Mouse (Mus musculus): ENCODE data around the gene Trappc1. TPM values are rescaled to one million over a fixed set of nuclear protein-coding genes. Genes with fewer than 3 reads are reported as not detected.
"Not testable (repeated sequence)": the region's sequence is repeated elsewhere in the genome, so short reads cannot be mapped to it uniquely, and the experiment has no call there.

The Trappc1 gene
- polyA plus RNA-seq, 1 experiment from 2014 or later, result 183 TPM

DNA sequence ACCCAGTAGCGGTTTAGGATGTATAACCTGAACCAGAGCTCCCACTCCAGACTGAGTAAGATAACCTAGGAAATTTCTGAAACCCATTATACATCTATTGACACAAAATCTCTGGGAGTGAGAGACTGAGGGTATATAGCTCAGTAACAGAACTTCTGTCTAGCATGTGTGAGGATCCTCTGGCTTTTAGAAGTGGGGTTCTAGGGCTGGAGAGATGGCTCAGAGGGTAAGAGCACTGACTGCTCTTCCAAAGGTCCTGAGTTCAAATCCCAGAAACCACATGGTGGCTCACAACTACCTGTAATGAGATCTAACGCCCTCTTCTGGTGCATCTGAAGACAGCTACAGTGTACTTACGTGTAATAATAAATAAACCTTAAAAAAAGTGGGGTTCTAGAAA lies 5.8 kb upstream of the Trappc1 start:
- not testable (repeated sequence) for H3K9me3 ChIP-seq; H3K9ac ChIP-seq; H3K27me3 ChIP-seq; H3K27ac ChIP-seq (replicated peaks); ATAC-seq (ENCODE audit: low FRiP score, low read depth); H3K4me2 ChIP-seq; H3K4me3 ChIP-seq
- H3K4me1 ChIP-seq (replicated peaks), result peaks cover 15% of the 10 kb centered on the region
- peaks cover 29% of the 10 kb centered on the region for H3K36me3 ChIP-seq
- 87% methylated on average over 3 of the region's 3 CpGs for WGBS

DNA sequence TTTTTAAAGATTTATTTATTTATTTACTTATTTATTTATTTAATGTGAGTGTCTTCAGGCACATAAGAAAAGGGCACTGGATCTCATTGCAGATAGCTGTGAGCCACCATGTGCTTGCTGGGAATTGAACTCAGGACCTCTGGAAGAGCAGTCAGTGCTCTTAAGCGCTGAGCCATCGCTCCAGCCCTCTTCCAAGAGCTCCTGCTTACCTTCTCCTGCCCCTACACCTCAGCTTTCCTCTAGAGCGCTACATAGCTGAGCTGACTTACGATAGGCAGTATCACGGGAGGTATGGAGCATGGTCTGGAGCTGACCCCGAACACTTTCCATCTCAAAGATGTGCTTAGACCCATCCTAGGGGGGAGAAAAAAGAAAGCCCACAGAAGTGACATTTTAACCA lies 2.2 kb upstream of the Trappc1 start:
- H3K36me3 ChIP-seq, result peaks cover 16% of the 10 kb centered on the region
- H3K9me3 ChIP-seq, result no peaks in the 10 kb centered on the region
- H3K4me2 ChIP-seq, result peak overlapping the region; percentile 84
- no peak for ATAC-seq (ENCODE audit: low FRiP score, low read depth)
- H3K27ac ChIP-seq (replicated peaks), result 0 out of 2 replicates have a peak overlapping the region, but pooled peaks have one; percentile 10
- peak overlapping the region; percentile 78; the same call in 1 of the 2 replicates for H3K9ac ChIP-seq
- no peaks in the 10 kb centered on the region for H3K27me3 ChIP-seq
- H3K4me1 ChIP-seq (replicated peaks), result peaks cover 42% of the 10 kb centered on the region
- WGBS, result 83% methylated on average over 6 of the region's 6 CpGs
- peak overlapping the region; percentile 56; the same call in 1 of the 2 replicates for H3K4me3 ChIP-seq

DNA sequence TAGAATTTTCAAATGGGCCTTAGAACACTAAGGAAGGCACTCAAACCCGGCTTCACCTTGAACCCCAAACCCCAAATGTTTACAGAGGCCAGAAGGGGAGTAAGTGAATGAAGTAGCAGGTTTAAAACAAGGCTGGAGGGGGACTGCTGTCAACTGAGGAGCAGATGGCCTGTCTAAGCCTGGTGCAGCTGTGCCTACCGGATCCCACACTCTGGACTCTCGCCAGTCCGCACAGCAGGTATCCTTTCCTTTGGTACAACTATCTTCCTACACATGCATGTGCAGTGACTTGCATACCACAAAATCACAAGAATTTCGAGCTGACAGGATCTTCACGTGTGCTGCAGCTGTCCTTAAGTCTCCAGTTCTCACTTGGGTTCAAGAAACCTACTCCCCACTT lies 1.8 kb upstream of the Trappc1 start:
- peaks cover 16% of the 10 kb centered on the region for H3K36me3 ChIP-seq

DNA sequence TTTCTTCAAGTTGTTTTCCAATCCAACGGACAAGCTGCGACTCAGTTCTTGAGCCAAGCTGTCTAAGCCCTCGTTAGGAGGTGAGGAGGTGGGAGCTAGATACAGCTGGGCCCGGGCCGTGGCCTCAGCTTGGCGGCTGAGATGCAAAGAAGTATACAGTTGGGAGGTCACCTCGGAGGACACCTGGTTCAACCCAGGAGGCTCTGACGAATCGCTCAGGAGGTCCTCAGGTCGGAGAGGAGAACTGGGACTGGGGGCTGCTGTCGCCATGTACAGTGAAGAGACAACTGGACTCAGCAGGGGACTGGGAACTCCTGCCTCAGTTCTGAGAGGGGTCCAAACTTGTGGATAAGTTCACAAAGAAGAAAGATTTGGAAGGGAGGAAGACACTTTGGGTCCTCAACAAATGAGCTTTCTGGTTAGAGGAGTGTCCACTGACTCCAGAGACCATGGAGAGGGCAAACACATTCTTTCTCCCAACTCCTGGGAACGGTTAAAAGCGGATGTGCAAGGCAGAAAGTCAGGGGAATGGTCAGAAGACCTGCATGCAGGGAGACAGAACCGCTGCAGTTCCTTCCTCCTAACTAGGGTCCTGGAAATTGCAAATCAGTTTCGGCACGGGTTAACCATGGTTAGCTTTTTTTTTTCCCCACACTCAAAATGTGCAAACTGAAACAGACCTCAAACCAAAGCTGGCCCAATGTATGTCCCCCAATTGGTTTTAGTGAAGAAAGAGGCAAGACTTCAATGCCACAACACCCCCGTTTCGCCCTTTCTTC lies 898 bp upstream of the Trappc1 start:
- H3K27ac ChIP-seq (replicated peaks), result peak overlapping the region; percentile 84
- ATAC-seq (ENCODE audit: low FRiP score, low read depth), result no peak
- no peaks in the 10 kb centered on the region for H3K9me3 ChIP-seq
- peaks cover 7% of the 10 kb centered on the region; the same call in 1 of the 2 replicates for H3K27me3 ChIP-seq
- peak overlapping the region; percentile 84 for H3K4me2 ChIP-seq
- H3K4me3 ChIP-seq, result peak overlapping the region; percentile 56
- peak overlapping the region; percentile 78 for H3K9ac ChIP-seq
- H3K4me1 ChIP-seq (replicated peaks), result peaks cover 51% of the 10 kb centered on the region
- peaks cover 11% of the 10 kb centered on the region for H3K36me3 ChIP-seq
- 24% methylated on average over 18 of the region's 18 CpGs for WGBS

More for the DNA sequence above, 1.8 kb upstream of the Trappc1 start:
- peaks cover 47% of the 10 kb centered on the region for H3K4me1 ChIP-seq (replicated peaks)
- peak overlapping the region; percentile 56 for H3K4me3 ChIP-seq
- 0 out of 2 replicates have a peak overlapping the region, but pooled peaks have one; percentile 10 for H3K27ac ChIP-seq (replicated peaks)
- H3K4me2 ChIP-seq, result peak overlapping the region; percentile 84
- peak overlapping the region; percentile 78 for H3K9ac ChIP-seq
- peaks cover 1% of the 10 kb centered on the region; the same call in 1 of the 2 replicates for H3K27me3 ChIP-seq
- no peaks in the 10 kb centered on the region for H3K9me3 ChIP-seq
- 60% methylated on average over 6 of the region's 6 CpGs for WGBS
- ATAC-seq (ENCODE audit: low FRiP score, low read depth), result no peak

DNA sequence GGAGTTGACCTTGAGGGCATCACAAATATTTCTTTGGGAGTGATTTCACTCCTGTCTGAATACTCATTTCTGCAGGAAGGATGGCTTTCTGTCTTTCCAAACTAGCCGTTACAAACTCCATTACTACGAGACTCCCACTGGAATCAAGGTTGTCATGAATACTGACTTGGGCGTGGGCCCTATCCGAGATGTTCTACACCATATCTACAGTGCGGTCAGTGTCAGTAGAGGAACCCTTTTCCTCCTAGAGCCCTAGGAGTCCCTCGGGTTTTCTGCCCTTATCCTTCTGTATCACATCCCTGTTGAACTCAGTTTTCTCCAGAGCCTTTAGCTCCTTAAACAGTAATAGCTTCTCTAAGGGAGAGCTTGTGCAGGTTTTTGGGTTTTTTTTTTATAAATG lies 969 bp downstream of the Trappc1 start:
- Histone ChIP-seq H3K36me3 (no peaks in the 10 kb centered on the region), H3K9me3 (no peaks in the 10 kb centered on the region), H3K27me3 (peaks cover 7% of the 10 kb centered on the region; the same call in 1 of the 2 replicates), H3K4me3 (peak overlapping the region; percentile 56), H3K9ac (peak overlapping the region; percentile 71; the same call in 1 of the 2 replicates), H3K4me2 (peak overlapping the region; percentile 84), H3K4me1 (replicated peaks) (peaks cover 51% of the 10 kb centered on the region), H3K27ac (replicated peaks) (no peak overlapping the region)
- no peak for ATAC-seq (ENCODE audit: low FRiP score, low read depth)
- WGBS, result 82% methylated on average over 6 of the region's 6 CpGs

DNA sequence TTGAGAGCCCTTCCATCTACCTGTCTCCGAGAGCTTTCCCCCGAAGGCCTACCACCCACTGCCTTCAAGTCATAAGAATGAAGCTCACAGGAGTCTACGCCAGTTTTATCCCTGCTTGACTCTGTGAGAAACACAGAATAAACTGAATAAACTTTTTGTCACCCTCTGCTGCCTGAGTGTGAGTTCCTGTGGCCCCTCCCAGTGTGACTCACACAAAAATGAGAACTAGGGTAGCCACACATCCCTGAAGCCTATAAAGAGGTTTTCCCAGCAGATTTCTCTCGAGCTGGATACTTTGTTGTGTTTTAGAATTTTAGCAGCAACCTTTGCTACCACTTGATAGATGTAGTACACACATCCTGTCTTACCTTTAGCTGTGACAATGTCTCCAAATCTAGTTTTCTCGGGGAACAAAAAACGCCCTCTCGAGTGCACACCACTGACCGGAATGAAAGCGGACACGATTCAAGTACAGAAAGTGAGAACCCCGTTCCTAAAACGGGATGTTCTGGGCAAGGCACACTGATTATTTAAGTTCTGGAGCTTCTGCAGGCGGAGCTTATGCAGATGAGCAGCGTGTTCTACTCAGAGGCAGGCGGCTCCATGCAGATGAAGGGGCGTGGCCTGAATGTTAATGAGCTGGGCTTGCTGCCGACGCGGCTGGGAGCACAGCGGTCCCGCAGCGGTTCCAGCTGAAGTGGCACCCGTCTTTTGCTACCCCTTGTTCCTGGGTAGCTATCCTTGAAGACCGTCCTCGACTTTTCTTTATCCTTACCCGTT lies 2.0 kb downstream of the Trappc1 start, which contains the start of gene Kcnab3:
Gene Kcnab3, plus strand, starts transcription at position 631 of the 780 bp plus-strand sequence.
- H3K4me2 ChIP-seq, result peak within 1 kb of the TSS; percentile 78
- peaks cover 7% of the 10 kb centered on the region; the same call in 1 of the 2 replicates for H3K27me3 ChIP-seq
- H3K4me3 ChIP-seq, result peak within 1 kb of the TSS; percentile 44
- WGBS, result 11% methylated on average over 26 of the region's 26 CpGs
- no peaks in the 10 kb centered on the region for H3K36me3 ChIP-seq
- peak within 1 kb of the TSS; percentile 46 for H3K9ac ChIP-seq
- H3K9me3 ChIP-seq, result no peaks in the 10 kb centered on the region
- peaks cover 51% of the 10 kb centered on the region for H3K4me1 ChIP-seq (replicated peaks)
- ATAC-seq (ENCODE audit: low FRiP score, low read depth), result no peak
- H3K27ac ChIP-seq (replicated peaks), result no peak within 1 kb of the TSS; the same call in 1 of the 2 replicates

DNA sequence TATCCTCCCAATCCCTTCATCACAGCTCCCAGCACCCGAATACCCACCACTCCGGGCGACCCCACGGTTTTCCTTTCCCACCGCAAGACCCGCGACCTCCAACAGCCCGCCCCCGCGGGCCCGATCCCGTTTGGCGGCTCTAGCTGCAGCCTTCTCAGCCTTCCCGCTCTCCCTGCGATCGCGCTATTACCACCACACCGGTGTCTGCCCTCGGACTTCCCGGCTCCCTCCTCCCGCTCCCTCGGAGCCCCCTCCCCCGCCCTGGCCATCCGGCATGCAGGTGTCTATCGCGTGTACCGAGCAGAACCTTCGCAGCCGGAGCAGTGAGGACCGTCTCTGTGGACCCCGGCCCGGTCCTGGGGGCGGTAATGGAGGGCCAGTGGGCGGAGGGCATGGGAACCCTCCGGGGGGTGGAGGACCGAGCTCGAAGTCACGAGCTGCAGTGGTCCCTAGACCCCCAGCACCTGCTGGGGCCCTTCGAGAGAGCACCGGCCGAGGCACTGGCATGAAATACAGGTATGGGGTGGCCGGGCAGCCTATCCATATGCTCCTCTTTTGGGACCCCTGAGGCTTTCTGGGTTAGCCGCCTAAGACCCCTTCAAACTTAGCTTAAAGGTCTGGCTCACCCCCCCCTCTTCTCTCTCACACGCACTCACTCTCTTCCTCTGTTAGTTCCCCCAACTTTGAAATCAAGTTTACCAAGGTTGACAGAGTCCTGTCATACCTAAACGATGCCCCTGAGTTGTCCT lies 2.8 kb downstream of the Trappc1 start:
- under 1% methylated on average over 45 of the region's 45 CpGs for WGBS
- 0 out of 2 replicates have a peak, but pooled peaks have one; percentile 9 for ATAC-seq (ENCODE audit: low FRiP score, low read depth)
- Histone ChIP-seq H3K9me3 (no peaks in the 10 kb centered on the region), H3K4me3 (peak overlapping the region; percentile 44), H3K27ac (replicated peaks) (no peak overlapping the region; the same call in 1 of the 2 replicates), H3K4me1 (replicated peaks) (peaks cover 57% of the 10 kb centered on the region), H3K36me3 (no peaks in the 10 kb centered on the region), H3K9ac (peak overlapping the region; percentile 46), H3K4me2 (peak overlapping the region; percentile 78), H3K27me3 (peaks cover 7% of the 10 kb centered on the region; the same call in 1 of the 2 replicates)

DNA sequence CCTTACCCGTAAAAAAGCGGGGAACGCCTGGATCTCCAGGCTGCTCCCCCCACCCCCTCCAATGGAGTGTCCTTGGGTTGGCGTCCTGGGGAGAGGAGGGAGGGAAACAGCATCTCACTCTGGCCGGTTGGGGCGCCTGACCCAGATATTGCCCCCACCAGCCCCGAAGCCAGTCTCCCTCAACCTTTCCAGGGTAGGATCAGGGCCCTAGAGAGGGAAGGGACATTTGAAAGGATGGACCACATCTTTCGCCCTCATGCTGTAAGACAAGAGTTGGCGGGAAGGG lies 3.3 kb downstream of the Trappc1 start:
- Histone ChIP-seq H3K36me3 (no peaks in the 10 kb centered on the region), H3K4me2 (peak overlapping the region; percentile 78), H3K4me1 (replicated peaks) (peaks cover 56% of the 10 kb centered on the region), H3K27ac (replicated peaks) (no peak overlapping the region), H3K27me3 (peaks cover 7% of the 10 kb centered on the region; the same call in 1 of the 2 replicates), H3K9ac (no peak overlapping the region), H3K4me3 (peak overlapping the region; percentile 44), H3K9me3 (no peaks in the 10 kb centered on the region)
- ATAC-seq (ENCODE audit: low FRiP score, low read depth), result no peak
- 17% methylated on average over 9 of the region's 9 CpGs for WGBS

DNA sequence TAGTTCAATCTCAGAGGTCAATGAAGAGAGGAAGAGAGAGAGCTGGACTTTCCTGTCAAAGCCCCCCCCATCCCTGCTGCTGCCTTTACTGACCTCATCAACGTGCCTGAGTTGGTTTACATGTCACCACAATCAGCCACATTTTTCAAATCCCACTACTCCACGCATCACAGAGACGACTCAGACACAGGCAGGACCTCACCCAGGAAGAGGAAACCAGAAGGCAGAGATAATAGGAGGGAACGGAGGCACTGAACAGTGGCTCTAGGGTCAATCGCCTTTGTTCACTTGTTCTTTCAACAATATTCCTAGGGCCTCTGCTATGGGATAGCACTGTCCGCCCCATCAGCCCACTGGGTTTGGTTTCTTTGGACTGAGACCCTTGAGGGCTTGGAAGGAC lies 3.9 kb downstream of the Trappc1 start:
- H3K4me1 ChIP-seq (replicated peaks), result peaks cover 56% of the 10 kb centered on the region
- no peak overlapping the region for H3K9ac ChIP-seq
- no peak overlapping the region for H3K4me2 ChIP-seq
- peaks cover 7% of the 10 kb centered on the region; the same call in 1 of the 2 replicates for H3K27me3 ChIP-seq
- no peak for ATAC-seq (ENCODE audit: low FRiP score, low read depth)
- no peak overlapping the region for H3K27ac ChIP-seq (replicated peaks)
- no peak overlapping the region for H3K4me3 ChIP-seq
- WGBS, result 43% methylated on average over 6 of the region's 6 CpGs
- H3K9me3 ChIP-seq, result no peaks in the 10 kb centered on the region
- H3K36me3 ChIP-seq, result no peaks in the 10 kb centered on the region

DNA sequence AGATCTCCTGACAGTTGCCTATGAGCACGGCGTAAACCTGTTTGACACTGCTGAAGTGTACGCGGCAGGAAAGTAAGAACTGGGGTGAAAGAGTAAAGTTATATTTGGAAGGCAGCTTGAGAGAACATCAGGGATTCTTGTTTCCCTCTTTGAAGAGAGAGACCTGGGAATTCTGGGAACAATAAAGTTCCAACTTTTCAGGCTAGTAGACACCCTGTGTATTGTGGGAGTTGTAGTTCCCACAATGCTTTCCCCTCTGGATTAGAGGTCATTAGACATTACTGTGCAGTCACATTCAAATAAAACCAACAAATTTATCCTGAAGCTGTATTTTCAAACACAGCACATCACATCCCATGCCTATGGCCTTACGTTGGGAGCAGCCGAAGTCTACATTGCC lies 4.7 kb downstream of the Trappc1 start:
- Histone ChIP-seq H3K4me3 (no peak overlapping the region), H3K27me3 (peaks cover 7% of the 10 kb centered on the region; the same call in 1 of the 2 replicates), H3K4me1 (replicated peaks) (peaks cover 53% of the 10 kb centered on the region), H3K4me2 (no peak overlapping the region), H3K9me3 (no peaks in the 10 kb centered on the region), H3K9ac (no peak overlapping the region), H3K36me3 (no peaks in the 10 kb centered on the region), H3K27ac (replicated peaks) (no peak overlapping the region)
- no peak for ATAC-seq (ENCODE audit: low FRiP score, low read depth)
- WGBS, result 98% methylated on average over 6 of the region's 6 CpGs

DNA sequence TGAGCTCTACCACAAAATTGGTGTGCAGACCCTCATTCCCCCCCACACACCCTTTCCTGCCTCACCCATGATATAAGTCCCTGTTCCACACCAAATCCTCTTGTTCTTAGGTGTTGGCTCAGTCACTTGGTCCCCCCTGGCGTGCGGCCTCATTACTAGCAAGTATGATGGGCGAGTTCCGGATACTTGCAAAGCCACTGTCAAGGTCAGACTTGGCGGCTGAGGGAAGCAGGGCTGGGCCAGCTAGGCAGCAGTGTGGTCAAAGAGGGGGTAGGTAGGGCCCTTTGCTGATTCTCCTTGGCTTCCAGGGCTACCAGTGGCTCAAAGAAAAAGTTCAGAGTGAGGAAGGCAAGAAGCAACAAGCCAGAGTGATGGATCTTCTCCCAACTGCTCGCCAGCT lies 7.4 kb downstream of the Trappc1 start:
- H3K4me3 ChIP-seq, result peak overlapping the region; percentile 43; the same call in 1 of the 2 replicates
- H3K36me3 ChIP-seq, result no peaks in the 10 kb centered on the region
- H3K9me3 ChIP-seq, result no peaks in the 10 kb centered on the region
- peak overlapping the region; percentile 69 for H3K4me2 ChIP-seq
- ATAC-seq (ENCODE audit: low FRiP score, low read depth), result no peak
- peaks cover 33% of the 10 kb centered on the region for H3K4me1 ChIP-seq (replicated peaks)
- peak overlapping the region; percentile 88; the same call in 1 of the 2 replicates for H3K27ac ChIP-seq (replicated peaks)
- peaks cover 7% of the 10 kb centered on the region; the same call in 1 of the 2 replicates for H3K27me3 ChIP-seq
- 92% methylated on average over 6 of the region's 6 CpGs for WGBS
- no peak overlapping the region for H3K9ac ChIP-seq
